Mouse (Mus musculus) kidney, postnatal 14 days (tissue): ENCODE results near the gene Fam19a3.
"Not testable (repeated sequence)": the region's sequence is repeated elsewhere in the genome, so short reads cannot be mapped to it uniquely, and the experiment has no call there.

Experiments
- DNase-seq: peaks from one replicate; pipeline ENCODE4 v3.0.0; 2022; ENCODE audit warnings: mixed read lengths

The Fam19a3 gene

GRCm38 (mm10) chr3:104781471-104781903 is at the start of gene Fam19a3:
Gene Fam19a3, minus strand, starts transcription at chr3:104781840.
- DNase-seq: peak; percentile 57

- no peak for DNase-seq
These were observed 40.8 kb upstream of the Fam19a3 start for GRCm38 (mm10) chr3:104822413-104822812.

- DNase-seq: no peak
These were observed 38.8 kb upstream of the Fam19a3 start for GRCm38 (mm10) chr3:104820426-104820825.

- DNase-seq: no peak
These were observed 37.1 kb upstream of the Fam19a3 start for GRCm38 (mm10) chr3:104818749-104819134.

GRCm38 (mm10) chr3:104817991-104818748 is 36.5 kb upstream of the Fam19a3 start, which contains the start of gene Mov10:
Gene Mov10, minus strand, starts transcription at chr3:104818563.
- DNase-seq: peak; percentile 93

- DNase-seq: peak; percentile 77
These were observed 35.9 kb upstream of the Fam19a3 start for GRCm38 (mm10) chr3:104817481-104817990.

- DNase-seq: no peak
These were observed 34.5 kb upstream of the Fam19a3 start for GRCm38 (mm10) chr3:104816130-104816529.

GRCm38 (mm10) chr3:104815346-104815745 is 33.7 kb upstream of the Fam19a3 start:
- DNase-seq: no peak

- no peak for DNase-seq
These were observed 33.1 kb upstream of the Fam19a3 start for GRCm38 (mm10) chr3:104814746-104815145.

GRCm38 (mm10) chr3:104813227-104813626 is 31.6 kb upstream of the Fam19a3 start:
- not testable (repeated sequence) for DNase-seq

- DNase-seq: no peak
These were observed 30.6 kb upstream of the Fam19a3 start for GRCm38 (mm10) chr3:104812254-104812653.

- no peak for DNase-seq
These were observed 30.1 kb upstream of the Fam19a3 start for GRCm38 (mm10) chr3:104811752-104812151.

- no peak for DNase-seq
These were observed 23.9 kb upstream of the Fam19a3 start for GRCm38 (mm10) chr3:104805539-104805938.

GRCm38 (mm10) chr3:104804312-104804711 is 22.7 kb upstream of the Fam19a3 start:
- no peak for DNase-seq

- no peak for DNase-seq
These were observed 19.8 kb upstream of the Fam19a3 start for GRCm38 (mm10) chr3:104801481-104801880.

- no peak for DNase-seq
These were observed 19.0 kb upstream of the Fam19a3 start for GRCm38 (mm10) chr3:104800681-104801080.

GRCm38 (mm10) chr3:104796430-104797082 is 14.9 kb upstream of the Fam19a3 start:
- peak; percentile 74 for DNase-seq

GRCm38 (mm10) chr3:104795661-104796340 is 14.2 kb upstream of the Fam19a3 start:
- DNase-seq: no peak

GRCm38 (mm10) chr3:104794953-104795470 is 13.4 kb upstream of the Fam19a3 start:
- DNase-seq: no peak

- peak; percentile 97 for DNase-seq
These were observed 12.5 kb upstream of the Fam19a3 start for GRCm38 (mm10) chr3:104793871-104794828.

GRCm38 (mm10) chr3:104792360-104793270 is 11.0 kb upstream of the Fam19a3 start:
- DNase-seq: no peak
